Mouse (Mus musculus): ENCODE results near the gene Des. TPM values are rescaled to one million over a fixed set of nuclear protein-coding genes. Genes with fewer than 3 reads are reported as not detected.
A peak's percentile ranks its signal among the peaks of the same experiment; 100 is the strongest.

Gene Des
- polyA plus RNA-seq, 1 experiment, result 152 TPM

GRCm38 (mm10) chr1:75363868-75364267, 3.7 kb downstream of the Des start:
- WGBS, result 48% methylated on average over 3 of the region's 3 CpGs
- TF ChIP-seq CTCF (IDR thresholded peaks at IDR 0.05; ENCODE audit: extremely low read depth, insufficient read length, insufficient replicate concordance, low read depth, low read length), result no peak
- TF ChIP-seq POLR2A (IDR thresholded peaks at IDR 0.05; ENCODE audit: low read depth, low read length), result no peak
- H3K4me3 ChIP-seq (ENCODE audit: low read depth, low read length), result no peak overlapping the region
- H3K27ac ChIP-seq (ENCODE audit: insufficient read depth, low read depth, low read length), result no peak overlapping the region
- H3K36me3 ChIP-seq (ENCODE audit: control insufficient read depth, insufficient read depth, low read length), result no peaks in the 10 kb centered on the region
- H3K27me3 ChIP-seq (ENCODE audit: control insufficient read depth, insufficient read depth, low read length), result peaks cover 13% of the 10 kb centered on the region
- no peaks in the 10 kb centered on the region for H3K4me1 ChIP-seq (ENCODE audit: control insufficient read depth, insufficient read depth, insufficient read length, low read length)

GRCm38 (mm10) chr1:75365510-75366137, 5.5 kb downstream of the Des start:
- WGBS, result 74% methylated on average over 14 of the region's 14 CpGs
- TF ChIP-seq POLR2A (IDR thresholded peaks at IDR 0.05; ENCODE audit: low read depth, low read length) (no peak), CTCF (IDR thresholded peaks at IDR 0.05; ENCODE audit: extremely low read depth, insufficient read length, insufficient replicate concordance, low read depth, low read length) (no peak)
- H3K4me1 ChIP-seq (ENCODE audit: control insufficient read depth, insufficient read depth, insufficient read length, low read length), result peaks cover 11% of the 10 kb centered on the region
- H3K27me3 ChIP-seq (ENCODE audit: control insufficient read depth, insufficient read depth, low read length), result peaks cover 3% of the 10 kb centered on the region; the same call in 1 of the 2 replicates
- no peaks in the 10 kb centered on the region for H3K36me3 ChIP-seq (ENCODE audit: control insufficient read depth, insufficient read depth, low read length)
- H3K27ac ChIP-seq (ENCODE audit: insufficient read depth, low read depth, low read length), result no peak overlapping the region
- H3K4me3 ChIP-seq (ENCODE audit: low read depth, low read length), result no peak overlapping the region

DNA sequence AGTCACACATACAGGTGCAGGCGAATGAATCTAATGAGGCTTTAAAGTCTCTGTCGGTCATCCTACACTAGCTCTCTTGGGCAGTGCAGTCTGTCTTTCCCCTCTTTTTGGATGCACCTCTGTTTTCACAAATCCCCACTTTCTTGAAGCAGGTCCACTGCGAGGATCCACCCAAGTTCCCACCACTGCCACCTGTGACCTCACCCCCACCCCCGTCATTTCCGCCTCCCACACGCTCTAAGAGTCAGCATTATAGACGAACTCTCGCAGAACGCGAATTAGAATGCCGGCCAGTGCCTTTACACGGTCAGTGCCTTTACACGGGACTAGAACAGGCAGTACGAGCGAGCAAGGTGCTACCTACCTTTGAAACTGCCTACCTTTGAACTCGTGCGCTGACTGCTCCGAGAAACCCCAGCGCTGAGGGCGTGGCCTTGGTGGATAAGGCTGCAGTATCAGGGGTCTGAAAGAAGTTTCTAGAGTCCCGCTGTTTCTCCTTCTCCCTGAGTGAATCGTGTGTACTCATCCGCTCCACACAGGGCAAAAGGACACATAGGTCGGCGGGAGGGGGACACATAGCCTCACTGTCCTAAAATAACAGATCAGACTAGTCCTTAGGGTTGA, 9.3 kb downstream of the Des start:
- H3K36me3 ChIP-seq (ENCODE audit: control insufficient read depth, insufficient read depth, low read length), result no peaks in the 10 kb centered on the region
- WGBS, result 17% methylated on average over 25 of the region's 25 CpGs
- TF ChIP-seq CTCF (IDR thresholded peaks at IDR 0.05; ENCODE audit: extremely low read depth, insufficient read length, insufficient replicate concordance, low read depth, low read length), result no peak
- TF ChIP-seq POLR2A (IDR thresholded peaks at IDR 0.05; ENCODE audit: low read depth, low read length), result no peak
- H3K4me1 ChIP-seq (ENCODE audit: control insufficient read depth, insufficient read depth, insufficient read length, low read length), result peaks cover 11% of the 10 kb centered on the region
- H3K4me3 ChIP-seq (ENCODE audit: low read depth, low read length), result peak overlapping the region; percentile 23; the same call in 1 of the 2 replicates
- no peak overlapping the region for H3K27ac ChIP-seq (ENCODE audit: insufficient read depth, low read depth, low read length)
- no peaks in the 10 kb centered on the region for H3K27me3 ChIP-seq (ENCODE audit: control insufficient read depth, insufficient read depth, low read length)

DNA sequence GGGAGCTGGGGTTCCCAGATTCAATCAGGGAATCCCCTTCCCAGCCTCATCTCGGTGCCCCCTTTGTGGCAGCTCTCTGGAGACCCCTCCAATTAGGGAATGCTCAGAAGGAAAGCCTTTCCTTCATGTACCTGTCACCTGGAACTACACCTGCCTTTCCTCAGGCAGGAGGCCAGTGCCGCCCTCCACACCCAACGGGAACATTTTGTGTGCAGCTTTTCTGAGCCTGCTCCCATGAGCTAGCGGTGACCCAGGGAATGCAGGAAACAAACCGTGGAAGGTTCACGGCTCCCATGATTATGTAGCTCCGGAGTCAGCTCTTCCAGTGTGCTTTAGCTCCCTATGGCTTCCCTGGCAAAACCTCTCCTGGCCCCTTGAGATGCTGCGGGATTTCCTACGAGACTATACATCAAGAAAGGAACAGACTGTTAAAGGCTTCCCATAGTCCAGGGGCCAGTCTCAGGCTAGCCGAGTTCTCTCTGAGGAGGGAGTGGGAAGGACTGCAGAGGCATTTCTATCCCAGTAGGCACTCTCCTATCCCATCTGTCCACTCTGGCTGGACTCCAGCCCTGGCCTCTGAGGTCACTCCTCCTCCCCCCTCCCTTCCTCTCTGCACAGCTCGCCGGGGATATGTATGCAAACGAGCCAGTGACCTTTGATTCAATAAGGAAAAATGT, 10.0 kb downstream of the Des start:
- TF ChIP-seq CTCF (IDR thresholded peaks at IDR 0.05; ENCODE audit: extremely low read depth, insufficient read length, insufficient replicate concordance, low read depth, low read length), result no peak
- TF ChIP-seq POLR2A (IDR thresholded peaks at IDR 0.05; ENCODE audit: low read depth, low read length), result no peak
- H3K36me3 ChIP-seq (ENCODE audit: control insufficient read depth, insufficient read depth, low read length), result no peaks in the 10 kb centered on the region
- H3K4me1 ChIP-seq (ENCODE audit: control insufficient read depth, insufficient read depth, insufficient read length, low read length), result peaks cover 11% of the 10 kb centered on the region
- no peak overlapping the region for H3K27ac ChIP-seq (ENCODE audit: insufficient read depth, low read depth, low read length)
- 16% methylated on average over 13 of the region's 13 CpGs for WGBS
- no peaks in the 10 kb centered on the region for H3K27me3 ChIP-seq (ENCODE audit: control insufficient read depth, insufficient read depth, low read length)
- no peak overlapping the region for H3K4me3 ChIP-seq (ENCODE audit: low read depth, low read length)

DNA sequence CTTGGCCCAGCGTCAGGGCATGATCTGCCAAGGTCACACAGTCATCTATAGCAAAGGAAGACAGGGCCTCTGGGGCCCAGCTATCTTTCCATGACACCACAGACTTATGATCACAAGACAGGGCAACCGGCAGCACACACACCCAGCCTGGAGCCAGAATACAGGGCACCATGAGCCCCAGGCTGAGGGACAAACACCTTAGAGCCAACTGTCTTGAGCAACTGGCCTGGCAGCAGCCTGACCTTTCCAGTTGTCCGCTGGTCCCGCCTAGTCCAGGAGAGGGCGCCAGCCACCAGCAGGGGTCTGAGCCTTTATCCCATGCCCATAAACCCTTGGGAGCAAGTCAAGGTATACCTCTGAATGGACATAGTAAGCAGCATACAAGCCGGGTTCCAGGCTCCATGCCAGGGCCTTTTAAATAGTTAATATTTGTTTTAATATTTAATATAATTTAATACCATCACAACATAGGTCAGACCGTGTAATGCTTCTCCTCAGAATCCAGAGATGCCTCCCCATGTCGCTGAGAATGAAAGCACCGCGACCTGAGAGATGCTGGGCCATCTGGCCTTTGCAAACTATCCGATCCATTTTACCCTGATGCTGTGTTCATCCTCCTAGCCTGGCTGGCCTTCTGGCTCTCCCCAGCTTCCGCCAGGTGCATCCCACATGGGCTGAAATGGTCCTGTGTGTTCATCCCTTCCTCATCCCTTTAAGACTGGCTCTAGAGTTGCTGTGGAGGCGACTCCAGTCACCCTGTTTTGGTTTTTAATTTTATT, 11.4 kb downstream of the Des start:
- WGBS, result 62% methylated on average over 13 of the region's 13 CpGs
- no peak overlapping the region for H3K27ac ChIP-seq (ENCODE audit: insufficient read depth, low read depth, low read length)
- H3K4me1 ChIP-seq (ENCODE audit: control insufficient read depth, insufficient read depth, insufficient read length, low read length), result peaks cover 11% of the 10 kb centered on the region
- H3K27me3 ChIP-seq (ENCODE audit: control insufficient read depth, insufficient read depth, low read length), result peaks cover 4% of the 10 kb centered on the region; the same call in 1 of the 2 replicates
- H3K4me3 ChIP-seq (ENCODE audit: low read depth, low read length), result no peak overlapping the region
- H3K36me3 ChIP-seq (ENCODE audit: control insufficient read depth, insufficient read depth, low read length), result no peaks in the 10 kb centered on the region
- peak; percentile 39; the same call in 1 of the 2 replicates for TF ChIP-seq CTCF (IDR thresholded peaks at IDR 0.05; ENCODE audit: extremely low read depth, insufficient read length, insufficient replicate concordance, low read depth, low read length)
- no peak for TF ChIP-seq POLR2A (IDR thresholded peaks at IDR 0.05; ENCODE audit: low read depth, low read length)

DNA sequence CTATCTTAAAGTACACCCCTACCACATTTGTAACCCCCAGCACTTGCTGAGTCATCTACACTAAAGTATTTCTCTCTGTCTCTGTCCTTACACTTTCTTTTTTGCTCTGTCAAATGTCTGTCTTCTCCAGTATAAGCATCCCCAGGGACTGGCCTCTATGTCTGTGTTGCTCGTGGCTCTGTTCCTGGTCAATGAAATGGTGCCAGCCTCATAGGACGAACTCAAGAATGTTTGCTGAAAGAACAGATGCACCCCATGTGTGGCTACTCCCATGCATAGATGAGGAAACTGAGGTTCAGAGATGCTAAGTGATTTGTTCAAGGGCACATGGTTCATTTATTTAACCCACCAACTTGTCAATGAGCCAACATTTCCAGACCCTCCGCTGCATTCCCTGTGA, 12.3 kb downstream of the Des start:
- no peak overlapping the region for H3K4me3 ChIP-seq (ENCODE audit: low read depth, low read length)
- peaks cover 11% of the 10 kb centered on the region for H3K4me1 ChIP-seq (ENCODE audit: control insufficient read depth, insufficient read depth, insufficient read length, low read length)
- 81% methylated on average over 3 of the region's 3 CpGs for WGBS

More for the DNA sequence above, 12.3 kb downstream of the Des start:
- H3K27me3 ChIP-seq (ENCODE audit: control insufficient read depth, insufficient read depth, low read length), result peaks cover 4% of the 10 kb centered on the region; the same call in 1 of the 2 replicates
- TF ChIP-seq CTCF (IDR thresholded peaks at IDR 0.05; ENCODE audit: extremely low read depth, insufficient read length, insufficient replicate concordance, low read depth, low read length) (no peak), POLR2A (IDR thresholded peaks at IDR 0.05; ENCODE audit: low read depth, low read length) (no peak)
- H3K27ac ChIP-seq (ENCODE audit: insufficient read depth, low read depth, low read length), result no peak overlapping the region
- no peaks in the 10 kb centered on the region for H3K36me3 ChIP-seq (ENCODE audit: control insufficient read depth, insufficient read depth, low read length)

Measured in small intestine, adult 2 months (tissue).